Mouse (Mus musculus): ENCODE results near the gene Gm10775.

DNA sequence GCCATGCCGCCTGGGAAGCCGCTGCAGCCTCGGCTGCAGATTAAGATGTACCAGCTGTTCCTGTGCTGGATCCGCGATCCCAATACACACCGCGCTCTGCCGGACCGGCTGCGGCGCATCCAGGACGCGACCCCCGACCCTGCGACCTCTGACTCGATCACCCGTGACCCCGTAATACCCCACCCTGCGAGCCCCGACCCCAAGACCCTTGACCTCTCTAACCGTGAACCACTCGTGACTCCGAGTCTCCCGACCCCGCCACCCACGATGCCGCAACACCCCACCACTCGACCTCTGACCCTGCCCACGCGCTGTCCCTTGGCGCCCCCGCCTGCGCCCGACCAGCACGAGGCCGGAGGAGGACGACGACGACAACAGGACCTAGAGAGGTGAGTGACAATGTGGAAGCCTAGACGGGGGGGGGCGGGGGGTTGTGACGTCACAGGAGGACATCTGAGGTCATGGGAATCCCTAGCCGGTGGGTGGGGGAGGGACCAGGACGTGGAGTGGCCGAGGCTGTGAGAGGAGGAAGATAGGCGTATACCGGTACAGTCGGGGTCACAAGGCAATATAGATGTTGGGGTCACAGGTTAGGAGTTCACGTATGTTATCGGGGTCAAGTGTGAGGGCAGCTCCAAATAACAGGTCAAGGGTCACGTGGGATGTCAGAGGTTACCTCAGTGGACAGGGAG, 17.6 kb upstream of the Gm10775 start:
- no peak for TF ChIP-seq POLR2A (IDR thresholded peaks at IDR 0.05; ENCODE audit: low read depth, low read length)
- TF ChIP-seq CTCF (IDR thresholded peaks at IDR 0.05; ENCODE audit: extremely low read depth, insufficient read depth, insufficient read length, insufficient replicate concordance): no peak
